Mouse (Mus musculus): ENCODE data around the gene Nudt8.

DNA sequence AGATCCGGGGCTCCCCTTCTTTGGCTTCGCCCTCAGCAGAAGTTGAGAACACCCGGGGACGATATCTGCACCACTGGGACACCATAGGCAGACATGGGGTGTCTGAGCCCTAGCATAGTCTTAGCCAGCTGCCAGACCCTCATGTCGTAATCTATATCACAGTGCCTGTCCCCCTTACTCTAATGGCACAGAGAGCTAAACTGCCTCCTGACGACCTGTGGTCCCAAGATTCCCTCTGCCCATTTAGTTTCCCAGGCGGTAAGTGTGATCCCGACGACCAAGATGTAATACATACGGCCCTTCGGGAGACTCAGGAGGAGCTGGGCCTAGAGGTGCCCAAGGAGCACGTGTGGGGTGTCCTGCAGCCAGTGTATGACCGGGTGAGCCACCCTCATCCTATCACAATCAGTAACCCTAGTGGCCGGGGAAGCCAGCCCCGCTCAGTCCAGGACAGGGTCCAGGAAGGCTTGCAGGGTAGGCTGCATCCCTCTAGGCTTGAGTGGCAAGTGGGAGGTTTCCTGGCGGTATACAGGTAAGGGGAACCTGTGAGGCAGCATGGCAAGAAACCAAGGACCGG lies 657 bp downstream of the Nudt8 start:
- TF ChIP-seq POLR2A (IDR thresholded peaks at IDR 0.05; ENCODE audit: low read depth, low read length) = no peak
- TF ChIP-seq CTCF (conservative IDR thresholded peaks at IDR 0.05; ENCODE audit: insufficient read depth, insufficient read length, low read depth, low read length) = no peak
